Mouse (Mus musculus) heart, embryonic 16.5 days (tissue): ENCODE measurements around the gene Tbkbp1. TPM values are rescaled to one million over a fixed set of nuclear protein-coding genes. Genes with fewer than 3 reads are reported as not detected.

Experiments
- ATAC-seq: fragments of 200-750 bp; cut with Nextera tagmentation; replicated peaks from 2 replicates; pipeline ENCODE4 v1.8.0; 2017; ENCODE audit warnings: moderate number of reproducible peaks; ENCODE audit not compliant: insufficient read depth, low FRiP score; ENCODE audit errors: extremely low read depth
- H3K27ac ChIP-seq: fragments of 300-500 bp; sonication (generic); 2 replicates; pipeline ENCODE4 v1.5.1; 2014; ENCODE audit warnings: mild to moderate bottlenecking, low read length, control low read depth, moderate library complexity
- H3K27me3 ChIP-seq: fragments of 300-500 bp; sonication (generic); 2 replicates; pipeline ENCODE4 v1.6.1; 2014; ENCODE audit warnings: low read length, mixed read lengths; ENCODE audit not compliant: control insufficient read depth, insufficient read depth
- H3K36me3 ChIP-seq: fragments of 300-500 bp; sonication (generic); 2 replicates; pipeline ENCODE4 v1.6.1; 2014; ENCODE audit not compliant: control insufficient read depth, insufficient read depth
- H3K4me1 ChIP-seq: fragments of 300-500 bp; sonication (generic); 2 replicates; pipeline ENCODE4 v1.6.1; 2014; ENCODE audit warnings: low read length, mixed read lengths; ENCODE audit not compliant: control insufficient read depth, insufficient read depth
- H3K4me2 ChIP-seq: fragments of 300-500 bp; sonication (generic); 2 replicates; pipeline ENCODE4 v1.6.1; 2014; ENCODE audit warnings: low read depth, mild to moderate bottlenecking, control low read depth, low read length
- H3K4me3 ChIP-seq: fragments of 300-500 bp; sonication (generic); 2 replicates; pipeline ENCODE4 v1.5.1; 2014; ENCODE audit warnings: mild to moderate bottlenecking, control low read depth, low read length
- H3K9ac ChIP-seq: fragments of 300-500 bp; sonication (generic); 2 replicates; pipeline ENCODE4 v1.6.1; 2014; ENCODE audit warnings: low read length, control low read depth
- H3K9me3 ChIP-seq: fragments of 300-500 bp; sonication (generic); replicated peaks from 2 replicates; pipeline ENCODE4 v1.6.1; 2016; ENCODE audit warnings: low read length; ENCODE audit not compliant: control insufficient read depth
- WGBS: fragments of 180-500 bp; shearing (Covaris S2); extraction: QIAGEN DNeasy Blood & Tissue Kit; methylation state at CpG from one replicate; pipeline ENCODE4 v1.1.7; 2014; 5-methylcytosine and 5-hydroxymethylcytosine counted together
- polyA plus RNA-seq: library from polyadenylated mRNA; unstranded; fragments of >200 nt; fragmentation: Nextera tagmentation; extraction: Ambion mirVana; gene quantifications from 2 replicates; pipeline ENCODE4 v1.2.1, GENCODE M21; 2015

Tbkbp1 gene
- polyA plus RNA-seq, 1 experiment from 2014 or later = 3.8 TPM

DNA sequence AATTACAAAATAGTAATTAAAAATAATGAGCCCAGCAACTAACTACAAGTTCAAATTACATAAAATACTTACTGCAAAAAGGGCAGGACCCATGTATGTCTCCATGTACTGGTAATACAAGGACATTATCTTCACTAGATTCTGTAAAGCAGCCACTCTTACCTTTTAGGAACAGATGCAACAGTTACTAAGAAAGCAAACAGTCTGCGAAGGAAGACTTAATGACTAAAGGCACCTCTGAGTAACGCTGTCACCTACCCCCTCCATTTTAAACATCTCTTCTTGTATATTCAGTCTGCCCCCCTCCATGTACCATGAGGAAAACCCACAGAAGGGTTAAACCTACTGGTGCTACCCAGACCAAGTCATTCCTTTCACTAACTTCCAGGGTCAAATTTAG, 26.9 kb upstream of the Tbkbp1 start:
- Histone ChIP-seq H3K4me1 (peaks cover 5% of the 10 kb centered on the region; the same call in 1 of the 2 replicates), H3K9me3 (no peaks in the 10 kb centered on the region), H3K27ac (no peak overlapping the region), H3K27me3 (no peaks in the 10 kb centered on the region), H3K4me3 (no peak overlapping the region), H3K36me3 (peaks cover 83% of the 10 kb centered on the region), H3K4me2 (no peak overlapping the region), H3K9ac (no peak overlapping the region)
- no peak for ATAC-seq
- 94% methylated on average over 2 of the region's 2 CpGs for WGBS

DNA sequence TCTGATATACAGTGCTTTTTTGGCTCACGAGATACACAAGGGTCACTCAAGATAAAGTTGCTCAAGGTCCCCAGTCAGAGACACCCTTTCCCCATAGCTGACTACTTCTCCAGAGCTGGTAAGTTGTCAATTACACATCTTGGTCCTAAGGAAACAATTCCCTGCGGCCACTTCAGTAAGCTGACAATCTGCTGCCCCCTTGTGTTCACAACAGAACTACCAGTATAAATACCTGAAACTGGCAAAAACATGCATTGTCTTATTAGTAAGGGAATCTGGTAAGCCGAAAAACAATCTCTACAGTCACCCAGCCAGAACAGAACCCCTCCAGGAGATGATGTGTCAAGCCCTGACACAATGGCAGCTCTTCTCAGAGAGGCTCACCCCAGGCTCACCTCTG, 25.6 kb upstream of the Tbkbp1 start:
- H3K4me3 ChIP-seq = no peak overlapping the region
- no peak overlapping the region for H3K27ac ChIP-seq
- H3K36me3 ChIP-seq = peaks cover 84% of the 10 kb centered on the region
- no peaks in the 10 kb centered on the region for H3K9me3 ChIP-seq
- ATAC-seq = no peak
- no peak overlapping the region for H3K9ac ChIP-seq
- 41% methylated on average over 3 of the region's 3 CpGs for WGBS
- H3K4me2 ChIP-seq = no peak overlapping the region
- no peaks in the 10 kb centered on the region for H3K4me1 ChIP-seq
- H3K27me3 ChIP-seq = no peaks in the 10 kb centered on the region

DNA sequence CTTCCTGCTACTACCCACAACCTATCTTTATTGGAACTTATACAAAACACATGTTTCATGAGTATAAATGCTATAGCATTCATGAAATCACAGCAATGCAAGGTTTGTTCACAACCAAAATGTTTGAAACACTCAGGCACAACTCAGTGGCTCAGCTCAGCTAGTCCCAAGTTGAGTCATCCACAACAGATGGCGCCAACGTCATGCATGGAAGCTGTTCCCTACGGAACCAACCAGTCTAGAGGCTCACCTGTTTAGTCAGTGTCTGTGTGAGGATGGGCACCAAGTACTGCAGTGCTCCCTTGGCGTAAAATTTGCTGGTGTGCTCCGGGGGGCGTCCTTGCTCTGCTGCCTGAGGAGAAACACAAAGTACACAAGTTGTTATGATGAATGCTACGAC, 24.2 kb upstream of the Tbkbp1 start:
- no peak overlapping the region for H3K27ac ChIP-seq
- H3K9ac ChIP-seq = no peak overlapping the region
- 88% methylated on average over 7 of the region's 7 CpGs for WGBS
- H3K4me2 ChIP-seq = no peak overlapping the region
- no peaks in the 10 kb centered on the region for H3K27me3 ChIP-seq
- H3K36me3 ChIP-seq = peaks cover 83% of the 10 kb centered on the region
- H3K4me1 ChIP-seq = no peaks in the 10 kb centered on the region
- H3K9me3 ChIP-seq = no peaks in the 10 kb centered on the region
- no peak for ATAC-seq
- H3K4me3 ChIP-seq = no peak overlapping the region

DNA sequence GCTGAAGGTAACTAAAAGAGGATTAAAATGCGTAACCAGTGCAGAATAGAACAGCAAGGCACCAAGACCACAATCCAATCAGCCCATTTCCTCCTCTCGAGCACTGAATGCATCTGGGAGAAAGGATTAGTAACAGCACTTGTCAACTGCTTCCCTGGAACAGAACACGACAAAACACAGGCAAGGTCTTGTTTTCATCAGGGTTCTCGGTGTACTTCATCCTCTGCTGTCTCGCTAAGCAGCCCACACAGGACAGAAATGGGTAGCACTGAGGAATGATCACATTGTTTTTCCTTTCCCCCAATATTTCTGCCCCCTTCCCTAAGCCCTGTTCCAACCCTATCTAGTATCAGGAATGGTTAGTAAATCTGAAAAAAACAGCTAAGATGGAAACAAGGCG, 9.0 kb upstream of the Tbkbp1 start:
- H3K4me3 ChIP-seq = no peak overlapping the region

DNA sequence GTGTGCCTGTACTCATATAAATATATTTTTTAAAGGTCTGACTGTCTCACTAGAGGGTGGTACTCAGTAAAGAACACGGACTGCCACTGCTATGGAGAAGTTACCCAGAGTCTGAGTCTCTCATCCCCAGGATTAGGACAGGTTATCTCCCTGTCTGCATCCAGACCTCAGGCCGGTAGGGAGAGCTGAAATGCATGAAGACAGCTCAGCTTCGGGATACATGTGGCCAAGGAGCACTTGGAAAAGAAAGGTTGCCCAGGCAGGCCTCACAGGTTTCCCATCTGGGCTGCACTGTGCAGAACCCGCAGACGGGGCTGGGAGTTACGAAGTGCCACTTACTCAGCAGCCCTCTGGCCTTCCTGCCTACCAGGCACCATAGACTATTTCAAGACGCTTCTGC, 5.7 kb upstream of the Tbkbp1 start:
- WGBS = 80% methylated on average over 7 of the region's 7 CpGs

More for the DNA sequence above, 9.0 kb upstream of the Tbkbp1 start:
- Histone ChIP-seq H3K4me2 (no peak overlapping the region), H3K27me3 (no peaks in the 10 kb centered on the region), H3K9me3 (no peaks in the 10 kb centered on the region), H3K27ac (no peak overlapping the region), H3K9ac (no peak overlapping the region), H3K4me1 (no peaks in the 10 kb centered on the region), H3K36me3 (peaks cover 59% of the 10 kb centered on the region)
- WGBS = 65% methylated on average over 6 of the region's 6 CpGs
- ATAC-seq = no peak

GRCm38 (mm10) chr11:97152662-97153287, 1.5 kb upstream of the Tbkbp1 start:
- no peak overlapping the region for H3K4me3 ChIP-seq
- WGBS = 29% methylated on average over 10 of the region's 10 CpGs
- H3K36me3 ChIP-seq = 0 out of 2 replicates have a peak, but pooled peaks cover under 1% of the 10 kb centered on the region
- H3K9ac ChIP-seq = no peak overlapping the region
- no peak overlapping the region for H3K4me2 ChIP-seq
- no peaks in the 10 kb centered on the region for H3K9me3 ChIP-seq
- H3K27me3 ChIP-seq = peaks cover 5% of the 10 kb centered on the region; the same call in 1 of the 2 replicates
- H3K4me1 ChIP-seq = peaks cover 31% of the 10 kb centered on the region
- no peak overlapping the region for H3K27ac ChIP-seq
- no peak for ATAC-seq

More for the DNA sequence above, 5.7 kb upstream of the Tbkbp1 start:
- Histone ChIP-seq H3K27me3 (0 out of 2 replicates have a peak, but pooled peaks cover 2% of the 10 kb centered on the region), H3K9ac (no peak overlapping the region), H3K36me3 (peaks cover 32% of the 10 kb centered on the region), H3K4me1 (peaks cover 8% of the 10 kb centered on the region), H3K4me3 (no peak overlapping the region), H3K27ac (no peak overlapping the region), H3K4me2 (no peak overlapping the region), H3K9me3 (no peaks in the 10 kb centered on the region)
- ATAC-seq = no peak

GRCm38 (mm10) chr11:97152023-97152426, 730 bp upstream of the Tbkbp1 start:
- Histone ChIP-seq H3K36me3 (0 out of 2 replicates have a peak, but pooled peaks cover 2% of the 10 kb centered on the region), H3K27ac (no peak overlapping the region), H3K9me3 (no peaks in the 10 kb centered on the region), H3K4me1 (peaks cover 33% of the 10 kb centered on the region), H3K4me2 (peak overlapping the region; percentile 97), H3K9ac (no peak overlapping the region), H3K27me3 (peaks cover 5% of the 10 kb centered on the region; the same call in 1 of the 2 replicates), H3K4me3 (peak overlapping the region; percentile 86)
- ATAC-seq = no peak
- WGBS = 2% methylated on average over 11 of the region's 11 CpGs

- H3K9ac ChIP-seq = peak overlapping the region; percentile 83
- WGBS = under 1% methylated on average over 88 of the region's 102 CpGs
- peak overlapping the region; percentile 86 for H3K4me3 ChIP-seq
- peak; percentile 71 for ATAC-seq
- peak overlapping the region; percentile 87 for H3K27ac ChIP-seq
- peaks cover 5% of the 10 kb centered on the region; the same call in 1 of the 2 replicates for H3K27me3 ChIP-seq
- H3K9me3 ChIP-seq = no peaks in the 10 kb centered on the region
- H3K36me3 ChIP-seq = 0 out of 2 replicates have a peak, but pooled peaks cover 2% of the 10 kb centered on the region
- H3K4me2 ChIP-seq = peak overlapping the region; percentile 97
- peaks cover 33% of the 10 kb centered on the region for H3K4me1 ChIP-seq
Observed at GRCm38 (mm10) chr11:97150411-97151330, 624 bp downstream of the Tbkbp1 start.

- Histone ChIP-seq H3K27me3 (peaks cover 5% of the 10 kb centered on the region; the same call in 1 of the 2 replicates), H3K36me3 (0 out of 2 replicates have a peak, but pooled peaks cover 2% of the 10 kb centered on the region), H3K9ac (peak overlapping the region; percentile 83), H3K9me3 (no peaks in the 10 kb centered on the region), H3K27ac (peak overlapping the region; percentile 87), H3K4me3 (peak overlapping the region; percentile 86), H3K4me1 (peaks cover 33% of the 10 kb centered on the region), H3K4me2 (peak overlapping the region; percentile 97)
- ATAC-seq = peak; percentile 60
- 5% methylated on average over 14 of the region's 14 CpGs for WGBS
Observed at GRCm38 (mm10) chr11:97149995-97150410, 1.3 kb downstream of the Tbkbp1 start.
